Mouse (Mus musculus) adrenal gland, adult (tissue): Measurements from ENCODE around the gene Acadl.
A peak's percentile ranks its signal among the peaks of the same experiment; 100 is the strongest.

Experiments
- DNase-seq, 2 experiments: peaks; one replicate each; pipeline ENCODE4 v3.0.0; 2022 to 2023; ENCODE audit warnings: low spot score in 1 of 2; ENCODE audit not compliant: inconsistent age in 2 of 2

The Acadl gene

GRCm38 (mm10) chr1:66792838-66793466 lies 70.1 kb downstream of the Acadl start:
- peak in 1 of 2 experiments; percentile 40 for DNase-seq

GRCm38 (mm10) chr1:66782296-66782695 lies 80.8 kb downstream of the Acadl start:
- no peak for DNase-seq

- peak in 1 of 2 experiments; percentile 16 for DNase-seq
Observed at GRCm38 (mm10) chr1:66781027-66781426, 82.0 kb downstream of the Acadl start.
